Mouse (Mus musculus) limb, embryonic 11.5 days (tissue): ENCODE results near the gene Qk. TPM values are rescaled to one million over a fixed set of nuclear protein-coding genes. Genes with fewer than 3 reads are reported as not detected.

ENCODE experiments used
- ATAC-seq: fragments of 200-750 bp; cut with Nextera tagmentation; 2 replicates; pipeline ENCODE4 v1.8.0; 2017; ENCODE audit warnings: low read depth; ENCODE audit not compliant: insufficient number of reproducible peaks, low FRiP score, low TSS enrichment
- DNase-seq: peaks from one replicate; pipeline ENCODE4 v3.0.0-alpha.2; 2015; ENCODE audit warnings: low spot score
- H3K27ac ChIP-seq: fragments of 300-500 bp; sonication (generic); replicated peaks from 2 replicates; pipeline ENCODE4 v1.5.1; 2014; ENCODE audit warnings: low read depth, mild to moderate bottlenecking, low read length
- H3K27me3 ChIP-seq: fragments of 300-500 bp; sonication (generic); 2 replicates; pipeline ENCODE4 v1.6.1; 2014; ENCODE audit warnings: mild to moderate bottlenecking, low read length, mixed read lengths; ENCODE audit not compliant: control insufficient read depth, insufficient read depth
- H3K36me3 ChIP-seq: fragments of 300-500 bp; sonication (generic); 2 replicates; pipeline ENCODE4 v1.6.1; 2014; ENCODE audit warnings: mild to moderate bottlenecking, low read length, moderate library complexity, mixed read lengths; ENCODE audit not compliant: control insufficient read depth, insufficient read depth
- H3K4me1 ChIP-seq: fragments of 300-500 bp; sonication (generic); 2 replicates; pipeline ENCODE4 v1.6.1; 2014; ENCODE audit warnings: low read length, mixed read lengths; ENCODE audit not compliant: control insufficient read depth, insufficient read depth
- H3K4me2 ChIP-seq: fragments of 300-500 bp; sonication (generic); 2 replicates; pipeline ENCODE4 v1.6.1; 2014; ENCODE audit warnings: low read depth, mild to moderate bottlenecking, moderate library complexity; ENCODE audit not compliant: severe bottlenecking
- H3K4me3 ChIP-seq: fragments of 300-500 bp; sonication (generic); 2 replicates; pipeline ENCODE4 v1.5.1; 2014; ENCODE audit warnings: low read depth, low read length
- H3K9ac ChIP-seq: fragments of 300-500 bp; sonication (generic); 2 replicates; pipeline ENCODE4 v1.6.1; 2014; ENCODE audit warnings: mild to moderate bottlenecking, low read length
- H3K9me3 ChIP-seq: fragments of 300-500 bp; sonication (generic); 2 replicates; pipeline ENCODE4 v1.6.1; 2016; ENCODE audit warnings: low read length; ENCODE audit not compliant: control insufficient read depth
- WGBS: fragments of 180-500 bp; shearing (Covaris S2); extraction: QIAGEN DNeasy Blood & Tissue Kit; methylation state at CpG from one replicate; pipeline ENCODE4 v1.1.7; 2014; 5-methylcytosine and 5-hydroxymethylcytosine counted together
- polyA plus RNA-seq: library from polyadenylated mRNA; unstranded; fragments of >200 nt; fragmentation: Nextera tagmentation; extraction: Ambion mirVana; gene quantifications from 2 replicates; pipeline ENCODE4 v1.2.1, GENCODE M21; 2014

The Qk gene
- polyA plus RNA-seq, 1 experiment from 2014 or later = 35.7 TPM

DNA sequence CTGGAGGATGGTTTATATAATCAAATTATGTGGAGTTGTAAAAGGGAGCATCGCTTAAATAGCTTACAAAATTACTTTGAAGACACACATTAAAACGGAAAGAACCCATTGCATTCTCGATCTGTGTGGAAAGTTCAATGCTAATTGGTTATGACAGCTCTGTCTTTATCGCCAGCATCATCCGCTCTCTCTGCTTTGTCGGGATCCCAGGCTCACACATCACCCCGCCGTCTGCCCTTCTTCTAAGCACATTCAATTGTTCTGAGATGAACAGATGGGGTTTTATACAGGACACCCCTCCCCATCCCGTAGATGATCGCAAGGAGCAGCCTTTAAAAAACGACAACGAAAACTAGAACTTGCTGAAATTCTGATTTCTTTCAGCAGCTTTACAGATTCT lies 37.7 kb upstream of the Qk start:
- no peak for DNase-seq
- no peaks in the 10 kb centered on the region for H3K27me3 ChIP-seq
- no peaks in the 10 kb centered on the region for H3K36me3 ChIP-seq
- H3K4me1 ChIP-seq = peaks cover 5% of the 10 kb centered on the region
- H3K9ac ChIP-seq = no peak overlapping the region
- H3K9me3 ChIP-seq = no peaks in the 10 kb centered on the region
- H3K4me2 ChIP-seq = no peak overlapping the region
- no peak for ATAC-seq
- no peak overlapping the region for H3K4me3 ChIP-seq
- WGBS = 90% methylated on average over 12 of the region's 12 CpGs
- no peak overlapping the region for H3K27ac ChIP-seq

DNA sequence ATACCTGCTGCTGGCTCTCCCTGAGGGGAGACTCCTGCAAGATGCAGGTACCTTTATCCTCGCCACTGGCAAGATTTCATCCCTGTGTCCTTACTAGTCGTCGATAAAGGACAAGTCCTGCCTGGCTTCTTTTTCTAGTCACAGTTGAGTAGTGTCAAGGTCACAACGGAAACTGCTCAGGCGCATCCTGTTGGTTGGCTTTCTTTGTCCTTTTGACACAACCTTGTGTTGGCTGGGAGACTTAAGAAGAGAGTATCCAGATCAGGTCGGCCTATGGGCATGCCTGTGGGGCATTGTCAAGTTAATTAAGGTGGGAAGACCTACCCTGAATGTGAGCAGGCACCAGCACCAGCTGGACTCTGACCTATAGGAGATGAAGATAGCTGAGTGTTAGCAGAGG lies 36.6 kb upstream of the Qk start:
- WGBS = 49% methylated on average over 6 of the region's 6 CpGs
- H3K27me3 ChIP-seq = no peaks in the 10 kb centered on the region
- no peaks in the 10 kb centered on the region for H3K36me3 ChIP-seq
- ATAC-seq (no peak), DNase-seq (no peak)
- no peak overlapping the region for H3K27ac ChIP-seq
- H3K4me2 ChIP-seq = no peak overlapping the region
- no peak overlapping the region for H3K4me3 ChIP-seq
- H3K9me3 ChIP-seq = no peaks in the 10 kb centered on the region
- H3K4me1 ChIP-seq = peaks cover 5% of the 10 kb centered on the region
- no peak overlapping the region for H3K9ac ChIP-seq

DNA sequence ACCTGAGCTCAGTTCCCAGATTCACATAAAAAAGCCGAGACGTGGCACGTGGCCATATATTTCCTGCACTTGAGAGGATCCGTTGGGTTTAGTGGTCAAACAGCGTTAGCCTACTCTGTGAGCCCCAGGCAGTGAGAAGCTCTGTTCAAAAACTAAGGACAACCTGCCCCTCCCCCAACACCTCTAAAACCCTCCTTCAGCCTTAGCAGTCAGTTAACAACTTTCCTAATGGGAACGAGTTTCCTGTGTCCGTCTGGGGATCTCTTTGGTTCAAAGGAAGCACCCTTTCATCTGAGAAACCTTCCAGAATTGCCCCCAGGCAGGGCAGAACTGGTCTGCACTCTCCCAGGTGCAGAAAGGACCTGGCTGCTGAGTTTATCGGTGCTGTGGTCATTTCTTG lies 36.1 kb upstream of the Qk start:
- Histone ChIP-seq H3K9me3 (no peaks in the 10 kb centered on the region), H3K4me2 (no peak overlapping the region), H3K27me3 (no peaks in the 10 kb centered on the region), H3K4me1 (peaks cover 5% of the 10 kb centered on the region), H3K27ac (no peak overlapping the region), H3K4me3 (no peak overlapping the region), H3K9ac (no peak overlapping the region), H3K36me3 (no peaks in the 10 kb centered on the region)
- DNase-seq (peak; percentile 64), ATAC-seq (no peak)
- 3% methylated on average over 8 of the region's 8 CpGs for WGBS

DNA sequence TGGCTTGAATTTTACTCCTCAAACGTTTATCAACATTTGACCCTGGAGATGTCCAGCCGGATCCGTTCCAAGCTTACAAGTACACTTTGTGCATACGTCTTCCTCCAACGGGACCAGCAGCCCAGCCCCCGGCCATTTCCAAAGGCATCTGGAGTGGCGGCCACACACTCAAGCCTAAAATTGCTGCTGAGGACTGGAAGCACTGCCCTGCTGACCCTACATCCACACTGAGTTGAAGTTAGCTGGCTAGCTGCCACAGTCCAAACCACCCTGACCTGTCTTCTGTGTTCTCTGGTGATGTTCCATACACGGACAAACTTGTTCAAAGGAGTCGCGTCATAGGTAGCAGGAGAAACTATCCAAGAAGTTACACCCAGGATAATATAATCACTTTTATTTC lies 18.6 kb upstream of the Qk start:
- no peak overlapping the region for H3K9ac ChIP-seq
- no peaks in the 10 kb centered on the region for H3K36me3 ChIP-seq
- H3K27ac ChIP-seq = no peak overlapping the region
- ATAC-seq (no peak), DNase-seq (peak; percentile 28)
- no peaks in the 10 kb centered on the region for H3K27me3 ChIP-seq
- WGBS = 68% methylated on average over 10 of the region's 10 CpGs
- H3K4me2 ChIP-seq = no peak overlapping the region
- no peak overlapping the region for H3K4me3 ChIP-seq
- H3K4me1 ChIP-seq = peaks cover 19% of the 10 kb centered on the region; the same call in 1 of the 2 replicates
- no peaks in the 10 kb centered on the region for H3K9me3 ChIP-seq

DNA sequence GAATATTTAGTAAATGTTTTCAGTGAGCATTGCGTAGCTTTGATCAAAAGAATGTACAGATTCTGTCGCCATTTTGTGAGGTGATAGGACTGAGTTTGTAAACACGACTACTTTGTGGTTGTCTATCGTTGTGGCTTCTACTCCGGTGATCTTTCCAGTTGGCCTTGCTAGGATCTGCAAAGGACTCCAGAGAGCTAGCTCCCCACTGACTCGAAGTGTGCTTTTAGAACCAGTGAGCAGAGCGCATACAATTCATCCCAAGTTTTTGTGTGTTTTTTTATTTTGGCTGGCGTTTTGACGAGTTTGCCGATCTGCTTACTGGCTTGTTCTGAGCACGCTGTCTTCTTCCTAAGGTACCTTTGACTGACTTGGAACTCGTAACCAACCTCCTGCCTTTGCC lies 16.9 kb upstream of the Qk start:
- Histone ChIP-seq H3K27ac (no peak overlapping the region), H3K4me2 (no peak overlapping the region), H3K4me3 (no peak overlapping the region), H3K27me3 (no peaks in the 10 kb centered on the region), H3K4me1 (peaks cover 15% of the 10 kb centered on the region; the same call in 1 of the 2 replicates), H3K36me3 (no peaks in the 10 kb centered on the region), H3K9ac (no peak overlapping the region), H3K9me3 (no peaks in the 10 kb centered on the region)
- DNase-seq (peak; percentile 20), ATAC-seq (no peak)
- 84% methylated on average over 12 of the region's 12 CpGs for WGBS

DNA sequence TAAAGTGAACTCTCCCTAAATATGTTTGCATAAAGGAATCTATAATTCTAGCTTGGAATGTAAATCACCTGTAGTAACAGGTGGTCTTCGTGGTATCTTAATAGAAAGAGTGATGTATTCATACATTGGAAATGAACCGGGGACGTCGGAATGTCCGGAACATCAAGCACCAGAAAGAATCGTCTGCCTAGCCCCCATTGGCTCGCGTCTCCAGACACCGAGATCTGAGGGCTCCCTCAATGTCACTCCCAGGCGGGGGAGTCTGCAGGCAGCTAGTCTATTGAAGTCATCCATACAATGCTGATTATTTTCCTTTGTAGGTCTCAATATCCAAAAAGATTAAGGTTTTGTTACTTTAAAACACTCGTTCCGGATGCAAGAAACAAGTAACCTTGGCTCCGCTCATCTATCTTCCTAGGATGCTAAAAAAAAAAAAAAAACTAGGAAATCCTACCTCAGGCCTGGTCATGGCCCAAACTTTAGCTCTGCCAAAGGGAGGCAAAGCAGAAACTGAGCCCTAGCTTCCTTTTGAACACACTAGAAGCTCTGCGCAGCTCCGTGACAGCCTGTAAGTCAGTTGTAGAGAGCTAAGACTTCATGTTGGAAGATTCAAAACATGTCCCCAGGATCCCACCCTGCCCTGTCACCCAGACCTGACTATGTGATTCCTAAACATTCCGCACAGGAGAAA lies 16.3 kb upstream of the Qk start:
- peak overlapping the region; percentile 32 for H3K4me3 ChIP-seq
- H3K27me3 ChIP-seq = no peaks in the 10 kb centered on the region
- ATAC-seq (peak; percentile 28; the same call in 1 of the 2 replicates), DNase-seq (peak; percentile 54)
- peak overlapping the region; percentile 82; the same call in 1 of the 2 replicates for H3K27ac ChIP-seq
- H3K9ac ChIP-seq = peak overlapping the region; percentile 71
- H3K4me2 ChIP-seq = peak overlapping the region; percentile 60
- no peaks in the 10 kb centered on the region for H3K36me3 ChIP-seq
- peaks cover 15% of the 10 kb centered on the region; the same call in 1 of the 2 replicates for H3K4me1 ChIP-seq
- H3K9me3 ChIP-seq = no peaks in the 10 kb centered on the region
- whole genome bisulfite sequencing = 19% methylated on average over 16 of the region's 16 CpGs

DNA sequence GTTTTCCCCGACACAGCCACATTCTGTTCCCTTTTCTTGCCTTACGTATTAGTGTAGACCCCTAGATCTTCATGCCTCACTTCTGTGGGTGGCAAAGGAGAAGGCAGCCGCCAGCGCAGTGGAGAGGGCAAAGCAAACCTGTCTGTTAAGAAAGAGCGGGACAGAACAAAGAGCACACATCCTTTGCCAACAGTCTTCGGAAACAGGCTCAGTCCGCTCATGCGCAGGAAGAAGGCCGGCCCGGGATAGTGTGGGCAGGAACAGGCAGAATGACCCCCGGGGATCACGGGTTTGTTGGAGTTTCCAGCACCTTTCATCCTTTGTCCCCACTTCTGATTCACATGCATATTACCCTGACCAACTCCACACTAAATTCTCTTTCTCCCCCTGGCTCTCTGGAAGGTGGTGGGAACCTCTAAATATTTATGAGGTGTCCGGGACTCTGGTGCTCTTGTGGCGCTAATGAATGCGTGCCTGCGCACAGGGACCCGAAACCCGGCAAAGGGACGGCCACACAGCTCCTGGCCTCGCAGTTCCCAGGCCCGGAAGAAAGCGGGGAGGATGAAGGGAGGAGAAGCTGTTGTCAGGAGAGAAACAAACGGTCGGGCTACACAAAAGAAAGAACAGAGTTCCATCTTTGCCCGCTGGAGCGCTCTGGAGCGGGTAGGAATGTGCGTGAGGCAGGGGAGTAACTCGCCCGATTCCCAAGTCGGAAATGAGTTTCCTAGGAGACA lies 15.5 kb upstream of the Qk start:
- H3K4me2 ChIP-seq = peak overlapping the region; percentile 60
- H3K9ac ChIP-seq = peak overlapping the region; percentile 71
- peak overlapping the region; percentile 82 for H3K27ac ChIP-seq
- DNase-seq (peak; percentile 87), ATAC-seq (peak; percentile 87)
- under 1% methylated on average over 31 of the region's 31 CpGs for WGBS
- H3K27me3 ChIP-seq = no peaks in the 10 kb centered on the region
- H3K36me3 ChIP-seq = no peaks in the 10 kb centered on the region
- peak overlapping the region; percentile 32 for H3K4me3 ChIP-seq
- H3K9me3 ChIP-seq = no peaks in the 10 kb centered on the region
- peaks cover 15% of the 10 kb centered on the region; the same call in 1 of the 2 replicates for H3K4me1 ChIP-seq

DNA sequence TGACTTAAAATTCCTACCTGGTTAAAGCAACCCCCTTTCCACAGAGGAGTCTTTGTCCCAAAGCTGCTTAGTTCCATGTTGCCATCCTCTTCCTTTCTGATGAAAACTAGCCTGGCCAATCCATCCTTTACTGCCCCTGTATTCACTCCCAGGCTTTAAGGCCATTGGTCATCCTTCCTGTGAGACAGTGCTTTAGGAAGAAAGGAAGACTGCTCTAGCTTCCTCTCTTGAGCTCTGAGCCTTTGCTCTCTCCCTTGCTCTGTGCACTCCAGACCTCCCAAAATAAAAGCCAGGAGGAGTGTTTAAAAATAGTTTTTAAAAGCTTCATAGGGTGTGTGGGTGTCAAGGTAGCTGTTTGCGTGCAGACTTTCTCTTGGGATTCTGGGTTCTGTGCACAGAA lies 14.8 kb upstream of the Qk start:
- H3K27me3 ChIP-seq = no peaks in the 10 kb centered on the region
- WGBS = 21% methylated on average over 1 of the region's 1 CpGs
- DNase-seq = no peak

More for the DNA sequence above, 14.8 kb upstream of the Qk start:
- Histone ChIP-seq H3K4me1 (peaks cover 15% of the 10 kb centered on the region; the same call in 1 of the 2 replicates), H3K27ac (peak overlapping the region; percentile 82), H3K36me3 (no peaks in the 10 kb centered on the region), H3K4me3 (peak overlapping the region; percentile 32), H3K9ac (peak overlapping the region; percentile 71), H3K4me2 (peak overlapping the region; percentile 60), H3K9me3 (no peaks in the 10 kb centered on the region)
- ATAC-seq = no peak
